Mouse (Mus musculus) 416B (cell line): ENCODE results near the gene Olfr1040.

Experiments
- DNase-seq: peaks from one replicate; pipeline ENCODE4 v3.0.0; 2011; ENCODE audit warnings: low read depth

Gene Olfr1040

DNA sequence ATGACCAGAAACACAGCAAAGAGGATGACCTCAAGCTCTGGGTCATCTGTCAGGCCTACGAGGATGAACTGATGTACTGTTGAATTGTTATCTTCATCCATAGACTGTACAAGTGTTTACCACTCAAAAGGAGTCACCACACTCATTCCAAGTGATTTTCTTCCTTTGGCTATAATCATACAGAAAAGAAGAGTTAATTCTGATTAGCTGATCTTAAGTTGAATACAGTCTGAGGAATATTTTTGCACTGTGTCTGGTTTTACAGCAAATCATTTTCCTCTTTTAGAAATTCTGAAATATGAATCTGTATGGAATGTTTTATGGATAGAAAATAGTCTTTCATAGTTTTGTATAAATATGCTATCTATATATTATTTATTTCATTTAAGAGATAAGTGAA is at the start of gene Olfr1040:
Gene Olfr1040, minus strand, starts transcription at position 101 of the 400 bp plus-strand sequence.
- no peak for DNase-seq

DNA sequence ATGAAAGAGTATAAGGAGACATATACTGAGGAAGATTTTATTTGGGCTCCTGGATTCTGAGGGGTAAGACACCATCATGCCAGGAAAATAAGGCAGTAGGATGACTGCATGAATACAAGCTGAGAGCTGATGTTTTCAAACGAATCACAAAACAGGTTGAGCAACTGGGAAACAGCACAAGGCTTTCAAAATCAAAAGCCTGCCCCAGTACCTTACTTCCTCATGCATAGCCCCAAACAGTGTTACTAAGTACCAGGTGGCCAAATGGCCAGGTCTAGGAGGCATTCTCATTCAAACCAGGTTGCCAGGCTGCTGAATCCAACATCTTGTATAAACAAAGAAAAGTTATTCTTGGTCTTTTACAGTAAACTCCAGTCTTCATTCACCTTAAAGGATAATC is 49.3 kb upstream of the Olfr1040 start:
- no peak for DNase-seq

DNA sequence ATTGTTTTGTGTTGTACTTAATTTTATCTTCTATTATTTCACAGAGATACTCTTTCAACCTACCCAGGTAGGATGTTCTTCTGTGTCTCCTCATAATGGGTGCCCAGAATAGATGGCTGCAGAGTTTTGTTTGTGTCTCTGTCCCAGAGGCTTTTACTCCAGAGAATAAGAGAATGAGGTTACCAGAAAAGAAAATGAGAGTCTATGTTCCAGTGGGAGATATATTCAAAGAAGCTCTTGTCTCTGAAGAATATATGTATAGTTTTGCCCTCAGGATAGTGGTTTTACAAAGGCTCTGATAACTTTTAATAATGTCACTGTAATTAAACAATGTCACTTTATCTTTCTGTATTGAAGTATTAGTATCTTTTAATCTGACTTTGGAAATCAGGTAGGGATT is 39.1 kb upstream of the Olfr1040 start, which contains the start of gene Olfr52:
Gene Olfr52, minus strand, starts transcription at position 101 of the 400 bp plus-strand sequence.
- no peak for DNase-seq

DNA sequence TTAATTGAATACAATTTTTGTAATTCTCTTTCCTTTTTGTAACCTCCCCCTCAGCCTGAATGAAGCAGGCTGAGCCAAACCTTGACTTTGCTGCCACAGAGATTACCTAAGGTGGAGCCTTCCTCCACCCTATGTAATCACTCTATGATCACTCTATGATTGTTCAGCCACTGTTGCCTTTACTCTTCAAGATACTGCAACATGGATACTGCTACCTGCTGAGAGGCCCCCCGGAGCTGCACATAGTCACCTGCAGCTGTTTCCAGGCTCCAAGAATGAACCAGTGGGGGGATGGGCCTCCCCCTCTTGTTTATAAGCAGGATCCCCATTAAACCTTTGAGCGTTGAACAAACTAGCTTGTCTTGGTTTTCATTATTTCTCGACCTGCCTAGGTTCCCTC is 33.4 kb upstream of the Olfr1040 start:
- DNase-seq: no peak

DNA sequence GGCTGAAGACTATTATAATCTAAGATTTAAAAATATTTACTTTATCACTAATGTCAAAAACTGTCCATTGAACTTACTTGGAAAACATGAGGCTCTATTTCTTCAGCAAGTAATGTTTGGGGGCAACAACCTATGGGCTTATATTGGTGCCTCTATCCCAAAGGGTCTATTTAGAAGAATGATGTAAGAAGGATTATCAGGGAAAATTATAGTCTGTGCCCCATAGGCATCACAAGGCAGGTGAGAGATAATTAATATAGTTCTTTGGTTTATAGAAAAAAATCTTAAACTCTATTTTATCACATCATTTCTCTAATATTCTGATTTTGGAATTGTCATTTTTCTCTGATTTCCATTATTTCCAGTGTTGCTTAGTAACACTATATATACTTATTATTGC is 31.2 kb upstream of the Olfr1040 start, which contains the start of gene Olfr1044:
Gene Olfr1044, minus strand, starts transcription at position 101 of the 400 bp plus-strand sequence.
- no peak for DNase-seq

DNA sequence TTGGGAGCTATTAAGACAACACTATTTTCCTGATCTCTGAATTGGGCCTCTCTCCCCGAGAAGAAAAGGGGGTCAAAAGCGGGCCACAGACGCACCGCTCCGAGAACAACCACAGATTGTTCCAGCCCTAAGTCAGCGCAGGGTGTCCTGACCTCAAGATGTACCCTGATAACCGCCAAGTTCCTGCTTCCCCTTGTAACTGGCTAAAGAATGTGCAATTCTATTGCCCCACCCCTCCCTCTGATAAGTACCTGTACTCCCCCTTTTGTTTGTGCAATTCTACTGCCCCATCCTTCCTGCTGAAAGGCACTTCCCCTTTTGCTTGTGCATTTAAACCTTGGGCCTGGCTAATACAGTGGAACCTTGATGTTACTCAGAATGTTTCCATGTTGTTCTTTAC is 28.9 kb upstream of the Olfr1040 start:
- DNase-seq: peak; percentile 50

DNA sequence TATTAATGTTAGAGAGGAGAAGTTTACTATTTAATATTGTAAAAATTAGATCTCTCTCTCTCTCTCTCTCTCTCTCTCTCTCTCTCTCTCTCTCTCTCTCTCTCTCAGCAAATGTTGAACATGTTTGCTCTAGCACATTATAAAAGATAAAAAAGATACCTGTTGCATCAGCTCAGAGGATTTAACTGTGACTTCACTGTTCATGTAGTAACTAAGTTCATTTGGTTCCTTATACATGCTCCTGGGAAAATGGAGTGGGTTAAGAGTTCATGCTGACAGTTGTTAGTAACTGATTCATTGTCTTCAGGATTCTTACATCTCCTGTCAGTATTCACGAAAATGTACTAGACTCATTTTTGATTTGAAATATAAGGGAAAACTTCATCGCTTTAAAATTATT is 20.9 kb upstream of the Olfr1040 start, which contains the start of gene Olfr1043:
Gene Olfr1043, minus strand, starts transcription at position 101 of the 400 bp plus-strand sequence.
- DNase-seq: no peak

DNA sequence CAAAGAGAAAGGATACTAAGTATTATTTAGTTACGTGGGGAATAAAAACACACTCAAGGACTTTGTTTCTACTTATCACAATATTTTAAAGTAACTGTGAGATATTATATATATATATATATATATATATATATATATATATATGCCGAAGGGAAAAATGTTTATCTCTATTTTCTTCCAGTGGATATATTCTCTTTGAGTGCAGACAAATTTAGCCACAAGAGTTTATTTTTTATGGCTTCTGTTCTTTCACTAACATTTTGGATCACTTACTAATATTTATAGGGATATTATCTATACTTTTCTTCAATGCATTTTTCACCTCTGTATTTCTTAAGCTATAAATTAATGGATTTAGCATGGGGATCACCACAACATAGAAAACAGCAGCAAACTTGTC is 15.2 kb upstream of the Olfr1040 start, which contains the start of gene Olfr1042:
Gene Olfr1042, minus strand, starts transcription at position 101 of the 400 bp plus-strand sequence.
- DNase-seq: no peak

DNA sequence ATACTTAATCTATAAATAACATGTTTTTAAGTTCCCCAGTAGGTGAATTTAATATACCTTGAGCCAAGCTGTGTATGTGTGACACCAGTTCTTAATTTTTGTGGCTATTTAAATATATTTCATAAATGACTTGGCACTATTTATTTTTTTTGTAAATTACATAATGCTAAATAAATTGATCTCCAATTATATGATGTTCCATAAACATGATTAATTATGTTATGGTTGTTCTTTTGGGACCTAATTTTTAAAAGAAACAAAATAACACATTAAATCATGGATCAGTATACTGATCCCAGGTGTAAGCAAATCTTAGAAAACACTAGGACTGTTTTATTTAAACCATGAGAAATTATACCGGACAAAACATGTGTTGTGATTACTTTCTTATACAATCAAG is 10.7 kb downstream of the Olfr1040 start, which contains the start of gene Olfr1039:
Gene Olfr1039, minus strand, starts transcription at position 101 of the 400 bp plus-strand sequence.
- no peak for DNase-seq
